Mouse (Mus musculus) liver, embryonic 11.5 days (tissue): ENCODE measurements around the gene Uspl1. TPM values are rescaled to one million over a fixed set of nuclear protein-coding genes. Genes with fewer than 3 reads are reported as not detected.
"Not testable (repeated sequence)": the region's sequence is repeated elsewhere in the genome, so short reads cannot be mapped to it uniquely, and the experiment has no call there.

Source experiments
- ATAC-seq: fragments of 200-750 bp; cut with Nextera tagmentation; replicated peaks from 2 replicates; pipeline ENCODE4 v1.8.0; 2017; ENCODE audit warnings: moderate number of reproducible peaks, mild to moderate bottlenecking, moderate TSS enrichment, moderate library complexity; ENCODE audit not compliant: low FRiP score
- DNase-seq: peaks from one replicate; pipeline ENCODE4 v3.0.0-alpha.2; 2017; ENCODE audit warnings: low spot score
- H3K27ac ChIP-seq: fragments of 300-500 bp; sonication (generic); 2 replicates; pipeline ENCODE4 v1.5.1; 2014; ENCODE audit warnings: mild to moderate bottlenecking, low read depth, low read length, control low read depth
- H3K27me3 ChIP-seq: fragments of 300-500 bp; sonication (generic); replicated peaks from 2 replicates; pipeline ENCODE4 v1.6.1; 2014; ENCODE audit warnings: low read length, mixed read lengths; ENCODE audit not compliant: control insufficient read depth, insufficient read depth
- H3K36me3 ChIP-seq: fragments of 300-500 bp; sonication (generic); 2 replicates; pipeline ENCODE4 v1.6.1; 2014; ENCODE audit warnings: mild to moderate bottlenecking, low read length, moderate library complexity, mixed read lengths; ENCODE audit not compliant: control insufficient read depth, insufficient read depth
- H3K4me1 ChIP-seq: fragments of 300-500 bp; sonication (generic); replicated peaks from 2 replicates; pipeline ENCODE4 v1.6.1; 2014; ENCODE audit warnings: low read length, mixed read lengths; ENCODE audit not compliant: control insufficient read depth, insufficient read depth
- H3K4me2 ChIP-seq: fragments of 300-500 bp; sonication (generic); 2 replicates; pipeline ENCODE4 v1.6.1; 2014; ENCODE audit warnings: mild to moderate bottlenecking, control low read depth, moderate library complexity
- H3K4me3 ChIP-seq: fragments of 300-500 bp; sonication (generic); 2 replicates; pipeline ENCODE4 v1.5.1; 2014; ENCODE audit warnings: low read depth, low read length, control low read depth
- H3K9ac ChIP-seq: fragments of 300-500 bp; sonication (generic); 2 replicates; pipeline ENCODE4 v1.6.1; 2014; ENCODE audit warnings: low read depth, low read length, control low read depth
- H3K9me3 ChIP-seq: fragments of 300-500 bp; sonication (generic); 2 replicates; pipeline ENCODE4 v1.6.1; 2016; ENCODE audit warnings: low read length, inconsistent platforms, mixed read lengths; ENCODE audit not compliant: control insufficient read depth
- WGBS: fragments of 180-500 bp; shearing (Covaris S2); extraction: QIAGEN DNeasy Blood & Tissue Kit; methylation state at CpG from one replicate; pipeline ENCODE4 v1.1.7; 2014; 5-methylcytosine and 5-hydroxymethylcytosine counted together
- polyA plus RNA-seq: library from polyadenylated mRNA; unstranded; fragments of >200 nt; fragmentation: Nextera tagmentation; extraction: Ambion mirVana; gene quantifications from 2 replicates; pipeline ENCODE4 v1.2.1, GENCODE M21; 2014

Gene Uspl1
- polyA plus RNA-seq, result 53.2 and 62.3 TPM in 2 replicates

- Histone ChIP-seq H3K36me3 (peaks cover 5% of the 10 kb centered on the region; the same call in 1 of the 2 replicates), H3K9me3 (no peaks in the 10 kb centered on the region), H3K4me2 (peak within 1 kb of the TSS; percentile 88), H3K27ac (peak within 1 kb of the TSS; percentile 98), H3K4me3 (peak within 1 kb of the TSS; percentile 79), H3K4me1 (peaks cover 20% of the 10 kb centered on the region), H3K27me3 (no peaks in the 10 kb centered on the region), H3K9ac (peak within 1 kb of the TSS; percentile 93)
- WGBS, result under 1% methylated on average over 55 of the region's 59 CpGs
- peak; percentile 100 for DNase-seq
- ATAC-seq, result peak; percentile 96
Observed at GRCm38 (mm10) chr5:149184104-149184843, at the start of gene Uspl1, which contains the start of gene Hmgb1. TSS of gene Uspl1 (plus strand) at chr5:149184350. TSS of gene Hmgb1 (minus strand) at chr5:149184489.

- no peaks in the 10 kb centered on the region for H3K36me3 ChIP-seq
- H3K9ac ChIP-seq, result no peak overlapping the region
- DNase-seq (no peak), ATAC-seq (peak; percentile 40; the same call in 1 of the 2 replicates)
- WGBS, result 53% methylated on average over 10 of the region's 10 CpGs
- H3K27me3 ChIP-seq, result no peaks in the 10 kb centered on the region
- no peak overlapping the region for H3K4me3 ChIP-seq
- H3K4me1 ChIP-seq, result peaks cover 13% of the 10 kb centered on the region
- no peak overlapping the region for H3K27ac ChIP-seq
- H3K9me3 ChIP-seq, result no peaks in the 10 kb centered on the region
- peak overlapping the region; percentile 34 for H3K4me2 ChIP-seq
Observed at GRCm38 (mm10) chr5:149134751-149135454, 49.2 kb upstream of the Uspl1 start.

- no peak for ATAC-seq
- Histone ChIP-seq H3K27me3 (no peaks in the 10 kb centered on the region), H3K4me3 (no peak overlapping the region), H3K9ac (peak overlapping the region; percentile 16; the same call in 1 of the 2 replicates), H3K27ac (no peak overlapping the region), H3K36me3 (no peaks in the 10 kb centered on the region), H3K4me1 (peaks cover 13% of the 10 kb centered on the region), H3K9me3 (no peaks in the 10 kb centered on the region), H3K4me2 (peak overlapping the region; percentile 34; the same call in 1 of the 2 replicates)
- WGBS, result 72% methylated on average over 10 of the region's 10 CpGs
- DNase-seq, result no peak
Observed at GRCm38 (mm10) chr5:149135455-149136354, 48.4 kb upstream of the Uspl1 start.

DNA sequence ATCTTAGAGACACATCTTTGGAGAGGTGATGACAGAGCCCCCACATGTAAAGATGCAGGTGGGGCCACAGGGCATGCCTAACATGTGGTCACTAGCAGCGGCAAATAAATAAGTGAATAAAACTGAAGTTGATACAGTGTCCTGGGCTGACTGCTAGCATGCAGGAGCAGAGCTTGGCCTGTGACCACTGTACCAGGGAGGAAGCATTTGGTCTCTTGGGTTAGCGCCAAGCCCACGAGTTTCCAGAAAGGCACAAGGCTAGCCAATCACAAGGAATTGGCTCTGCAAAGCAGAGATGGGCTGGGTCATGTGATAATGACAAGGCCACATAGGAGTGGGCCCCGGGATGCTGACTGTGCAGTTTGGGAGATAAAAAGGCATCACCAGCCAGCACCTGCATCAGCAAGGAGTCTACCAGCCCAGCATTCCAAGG lies 47.2 kb upstream of the Uspl1 start:
- ATAC-seq, result peak; percentile 92
- Histone ChIP-seq H3K4me2 (no peak overlapping the region), H3K9me3 (no peaks in the 10 kb centered on the region), H3K4me1 (peaks cover 13% of the 10 kb centered on the region), H3K36me3 (no peaks in the 10 kb centered on the region), H3K27me3 (no peaks in the 10 kb centered on the region), H3K27ac (no peak overlapping the region), H3K4me3 (no peak overlapping the region), H3K9ac (no peak overlapping the region)
- WGBS, result 59% methylated on average over 4 of the region's 4 CpGs
- no peak for DNase-seq

- Histone ChIP-seq H3K9ac (no peak overlapping the region), H3K4me3 (no peak overlapping the region), H3K36me3 (no peaks in the 10 kb centered on the region), H3K27ac (no peak overlapping the region), H3K9me3 (no peaks in the 10 kb centered on the region), H3K4me2 (no peak overlapping the region), H3K27me3 (no peaks in the 10 kb centered on the region), H3K4me1 (peaks cover 13% of the 10 kb centered on the region)
- ATAC-seq, result no peak
- WGBS, result 75% methylated on average over 3 of the region's 3 CpGs
- no peak for DNase-seq
Observed at GRCm38 (mm10) chr5:149137447-149137846, 46.7 kb upstream of the Uspl1 start.

DNA sequence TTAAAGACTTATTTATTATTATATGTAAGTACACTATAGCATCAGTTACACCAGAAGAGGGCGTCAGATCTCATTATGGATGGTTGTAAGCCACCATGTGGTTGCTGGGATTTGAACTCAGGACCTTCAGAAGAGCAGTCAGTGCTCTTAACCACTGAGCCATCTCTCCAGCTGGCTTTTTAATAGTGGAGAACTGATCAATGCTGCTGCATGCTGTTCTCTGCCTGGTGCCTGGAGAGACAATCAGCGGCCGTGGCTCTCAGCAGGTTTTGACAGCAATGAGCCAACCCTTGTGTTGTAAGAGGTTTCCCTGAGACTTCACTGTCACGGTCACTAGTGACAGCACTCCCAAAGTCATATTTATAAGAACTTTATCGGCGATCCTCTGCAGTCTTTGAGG lies 46.1 kb upstream of the Uspl1 start:
- WGBS, result 88% methylated on average over 6 of the region's 6 CpGs
- peaks cover 13% of the 10 kb centered on the region for H3K4me1 ChIP-seq
- H3K9me3 ChIP-seq, H3K9ac ChIP-seq, H3K4me3 ChIP-seq, H3K27ac ChIP-seq, H3K27me3 ChIP-seq, ATAC-seq, H3K4me2 ChIP-seq, H3K36me3 ChIP-seq, DNase-seq: not testable (repeated sequence)

GRCm38 (mm10) chr5:149140336-149140735 lies 43.8 kb upstream of the Uspl1 start:
- Histone ChIP-seq H3K9me3 (no peaks in the 10 kb centered on the region), H3K4me3 (no peak overlapping the region), H3K4me1 (peaks cover 10% of the 10 kb centered on the region), H3K4me2 (0 out of 2 replicates have a peak overlapping the region, but pooled peaks have one; percentile 25), H3K36me3 (no peaks in the 10 kb centered on the region), H3K27me3 (no peaks in the 10 kb centered on the region), H3K9ac (no peak overlapping the region), H3K27ac (no peak overlapping the region)
- ATAC-seq (no peak), DNase-seq (no peak)
- WGBS, result 57% methylated on average over 9 of the region's 9 CpGs

DNA sequence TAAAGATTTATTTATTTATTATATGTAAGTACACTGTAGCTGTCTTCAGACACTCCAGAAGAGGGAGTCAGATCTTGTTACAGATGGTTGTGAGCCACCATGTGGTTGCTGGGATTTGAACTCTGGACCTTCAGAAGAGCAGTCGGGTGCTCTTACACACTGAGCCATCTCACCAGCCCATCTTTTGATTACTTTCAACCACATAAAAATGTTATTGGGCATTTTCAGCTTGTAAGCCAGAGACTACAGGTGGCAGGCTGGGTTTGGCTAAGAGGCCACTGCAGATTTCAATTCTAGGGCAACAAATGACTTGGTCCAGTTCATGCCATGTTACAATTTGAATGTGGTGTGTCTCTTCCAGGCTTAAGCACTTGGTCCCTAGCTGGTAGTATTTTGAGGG lies 43.0 kb upstream of the Uspl1 start:
- H3K27me3 ChIP-seq, H3K9me3 ChIP-seq, H3K4me3 ChIP-seq, H3K36me3 ChIP-seq, H3K9ac ChIP-seq, H3K27ac ChIP-seq, H3K4me1 ChIP-seq, ATAC-seq, DNase-seq, H3K4me2 ChIP-seq: not testable (repeated sequence)
- 88% methylated on average over 1 of the region's 1 CpGs for WGBS
